Mouse (Mus musculus) intestine, embryonic 16.5 days (tissue): ENCODE data around the gene Prkca. TPM values are rescaled to one million over a fixed set of nuclear protein-coding genes. Genes with fewer than 3 reads are reported as not detected.

Experiments used
- ATAC-seq: fragments of 200-750 bp; cut with Nextera tagmentation; 2 replicates; pipeline ENCODE4 v1.8.0; 2017; ENCODE audit warnings: moderate TSS enrichment, moderate library complexity
- H3K27ac ChIP-seq: fragments of 300-500 bp; sonication (generic); 2 replicates; pipeline ENCODE4 v1.5.1; 2014; ENCODE audit warnings: mild to moderate bottlenecking, low read length
- H3K27me3 ChIP-seq: fragments of 300-500 bp; sonication (generic); replicated peaks from 2 replicates; pipeline ENCODE4 v1.6.1; 2014; ENCODE audit warnings: low read length, control low read depth, mixed read lengths; ENCODE audit not compliant: control insufficient read depth, insufficient read depth
- H3K36me3 ChIP-seq: fragments of 300-500 bp; sonication (generic); 2 replicates; pipeline ENCODE4 v1.6.1; 2014; ENCODE audit warnings: low read length, control low read depth; ENCODE audit not compliant: control insufficient read depth, insufficient read depth
- H3K4me1 ChIP-seq: fragments of 300-500 bp; sonication (generic); 2 replicates; pipeline ENCODE4 v1.6.1; 2014; ENCODE audit warnings: low read length, control low read depth, mixed read lengths; ENCODE audit not compliant: control insufficient read depth, insufficient read depth
- H3K4me2 ChIP-seq: fragments of 300-500 bp; sonication (generic); 2 replicates; pipeline ENCODE4 v1.6.1; 2014; ENCODE audit warnings: low read depth, low read length, control low read depth
- H3K4me3 ChIP-seq: fragments of 300-500 bp; sonication (generic); 2 replicates; pipeline ENCODE4 v1.5.1; 2014; ENCODE audit warnings: mild to moderate bottlenecking, low read length
- H3K9ac ChIP-seq: fragments of 300-500 bp; sonication (generic); 2 replicates; pipeline ENCODE4 v1.6.1; 2014; ENCODE audit warnings: low read depth, low read length
- H3K9me3 ChIP-seq: fragments of 300-500 bp; sonication (generic); 2 replicates; pipeline ENCODE4 v1.6.1; 2016; ENCODE audit warnings: low read length, control low read depth; ENCODE audit not compliant: control insufficient read depth
- WGBS: fragments of 180-500 bp; shearing (Covaris S2); extraction: QIAGEN DNeasy Blood & Tissue Kit; methylation state at CpG from one replicate; pipeline ENCODE4 v1.1.7; 2014; 5-methylcytosine and 5-hydroxymethylcytosine counted together
- polyA plus RNA-seq: library from polyadenylated mRNA; unstranded; fragments of >200 nt; fragmentation: Nextera tagmentation; extraction: Ambion mirVana; gene quantifications from 2 replicates; pipeline ENCODE4 v1.2.1, GENCODE M21; 2015

The Prkca gene
- polyA plus RNA-seq, 1 experiment from 2014 or later, result 20.3 TPM

- no peak overlapping the region for H3K9ac ChIP-seq
- no peak overlapping the region for H3K4me3 ChIP-seq
- peaks cover 36% of the 10 kb centered on the region for H3K4me1 ChIP-seq
- H3K9me3 ChIP-seq, result no peaks in the 10 kb centered on the region
- no peaks in the 10 kb centered on the region for H3K27me3 ChIP-seq
- no peaks in the 10 kb centered on the region for H3K36me3 ChIP-seq
- ATAC-seq, result no peak
- 56% methylated on average over 13 of the region's 13 CpGs for WGBS
- no peak overlapping the region for H3K4me2 ChIP-seq
- peak overlapping the region; percentile 14; the same call in 1 of the 2 replicates for H3K27ac ChIP-seq
Observed at GRCm38 (mm10) chr11:108223613-108224232, 120.0 kb downstream of the Prkca start.

GRCm38 (mm10) chr11:108223154-108223553, 120.6 kb downstream of the Prkca start:
- Histone ChIP-seq H3K9ac (no peak overlapping the region), H3K27me3 (no peaks in the 10 kb centered on the region), H3K36me3 (no peaks in the 10 kb centered on the region), H3K27ac (peak overlapping the region; percentile 14; the same call in 1 of the 2 replicates), H3K9me3 (no peaks in the 10 kb centered on the region), H3K4me3 (no peak overlapping the region), H3K4me1 (peaks cover 36% of the 10 kb centered on the region), H3K4me2 (no peak overlapping the region)
- 81% methylated on average over 6 of the region's 6 CpGs for WGBS
- no peak for ATAC-seq

- H3K9ac ChIP-seq, result no peak overlapping the region
- H3K4me3 ChIP-seq, result no peak overlapping the region
- peaks cover 35% of the 10 kb centered on the region for H3K4me1 ChIP-seq
- no peak overlapping the region for H3K27ac ChIP-seq
- no peaks in the 10 kb centered on the region for H3K9me3 ChIP-seq
- ATAC-seq, result peak; percentile 29; the same call in 1 of the 2 replicates
- WGBS, result 70% methylated on average over 8 of the region's 8 CpGs
- no peak overlapping the region for H3K4me2 ChIP-seq
- no peaks in the 10 kb centered on the region for H3K27me3 ChIP-seq
- H3K36me3 ChIP-seq, result no peaks in the 10 kb centered on the region
Observed at GRCm38 (mm10) chr11:108222616-108223015, 121.1 kb downstream of the Prkca start.

GRCm38 (mm10) chr11:108222026-108222425, 121.7 kb downstream of the Prkca start:
- no peak for ATAC-seq
- WGBS, result 83% methylated on average over 3 of the region's 3 CpGs
- Histone ChIP-seq H3K27me3 (no peaks in the 10 kb centered on the region), H3K36me3 (no peaks in the 10 kb centered on the region), H3K9ac (no peak overlapping the region), H3K4me1 (peaks cover 30% of the 10 kb centered on the region), H3K4me3 (no peak overlapping the region), H3K9me3 (no peaks in the 10 kb centered on the region), H3K4me2 (no peak overlapping the region), H3K27ac (no peak overlapping the region)

GRCm38 (mm10) chr11:108221124-108221835, 122.4 kb downstream of the Prkca start:
- peak; percentile 37; the same call in 1 of the 2 replicates for ATAC-seq
- H3K4me2 ChIP-seq, result no peak overlapping the region
- H3K4me1 ChIP-seq, result peaks cover 32% of the 10 kb centered on the region
- H3K27ac ChIP-seq, result no peak overlapping the region
- no peaks in the 10 kb centered on the region for H3K9me3 ChIP-seq
- 69% methylated on average over 13 of the region's 13 CpGs for WGBS
- H3K27me3 ChIP-seq, result no peaks in the 10 kb centered on the region
- H3K9ac ChIP-seq, result no peak overlapping the region
- no peak overlapping the region for H3K4me3 ChIP-seq
- H3K36me3 ChIP-seq, result no peaks in the 10 kb centered on the region

- Histone ChIP-seq H3K27me3 (no peaks in the 10 kb centered on the region), H3K9ac (no peak overlapping the region), H3K4me3 (no peak overlapping the region), H3K36me3 (no peaks in the 10 kb centered on the region), H3K4me2 (no peak overlapping the region), H3K4me1 (peaks cover 35% of the 10 kb centered on the region), H3K27ac (no peak overlapping the region), H3K9me3 (no peaks in the 10 kb centered on the region)
- ATAC-seq, result no peak
- 81% methylated on average over 5 of the region's 5 CpGs for WGBS
Observed at GRCm38 (mm10) chr11:108220605-108221004, 123.1 kb downstream of the Prkca start.

- Histone ChIP-seq H3K36me3 (no peaks in the 10 kb centered on the region), H3K27me3 (no peaks in the 10 kb centered on the region), H3K9me3 (no peaks in the 10 kb centered on the region), H3K27ac (no peak overlapping the region), H3K4me1 (peaks cover 27% of the 10 kb centered on the region), H3K4me2 (no peak overlapping the region), H3K4me3 (no peak overlapping the region), H3K9ac (no peak overlapping the region)
- no peak for ATAC-seq
- WGBS, result 54% methylated on average over 8 of the region's 8 CpGs
Observed at GRCm38 (mm10) chr11:108217043-108217442, 126.7 kb downstream of the Prkca start.

- Histone ChIP-seq H3K4me3 (no peak overlapping the region), H3K9me3 (no peaks in the 10 kb centered on the region), H3K27ac (no peak overlapping the region), H3K4me1 (peaks cover 32% of the 10 kb centered on the region), H3K9ac (no peak overlapping the region), H3K27me3 (no peaks in the 10 kb centered on the region), H3K4me2 (no peak overlapping the region), H3K36me3 (no peaks in the 10 kb centered on the region)
- ATAC-seq, result no peak
- 88% methylated on average over 7 of the region's 7 CpGs for WGBS
Observed at GRCm38 (mm10) chr11:108216064-108216463, 127.7 kb downstream of the Prkca start.

GRCm38 (mm10) chr11:108215466-108215865, 128.3 kb downstream of the Prkca start:
- H3K36me3 ChIP-seq, result no peaks in the 10 kb centered on the region
- no peak overlapping the region for H3K9ac ChIP-seq
- no peak overlapping the region for H3K4me3 ChIP-seq
- peaks cover 35% of the 10 kb centered on the region for H3K4me1 ChIP-seq
- WGBS, result 46% methylated on average over 8 of the region's 8 CpGs
- H3K27ac ChIP-seq, result no peak overlapping the region
- no peaks in the 10 kb centered on the region for H3K9me3 ChIP-seq
- H3K27me3 ChIP-seq, result no peaks in the 10 kb centered on the region
- no peak overlapping the region for H3K4me2 ChIP-seq
- peak; percentile 62 for ATAC-seq
